Mouse (Mus musculus) CH12.LX (cell line): ENCODE data around the gene Ptp4a2. TPM values are rescaled to one million over a fixed set of nuclear protein-coding genes. Genes with fewer than 3 reads are reported as not detected.
"Not testable (repeated sequence)": the region's sequence is repeated elsewhere in the genome, so short reads cannot be mapped to it uniquely, and the experiment has no call there.

ENCODE experiments used
- DNase-seq: peaks from one replicate; pipeline ENCODE4 v3.0.0-alpha.2; 2013; ENCODE audit errors: extremely low read depth
- H3K27ac ChIP-seq: 2 replicates; pipeline ENCODE4 v1.5.1; 2012; ENCODE audit warnings: low read depth, mild to moderate bottlenecking, control low read depth, moderate library complexity; ENCODE audit not compliant: insufficient read depth
- H3K27me3 ChIP-seq: replicated peaks from 2 replicates; pipeline ENCODE3; 2012; ENCODE audit warnings: inconsistent platforms
- H3K36me3 ChIP-seq, 2 experiments: replicated peaks in 1 of 2; 2 replicates each; pipeline versions ENCODE3 to v1.6.1; 2012; ENCODE audit warnings: inconsistent platforms in 1 of 2, low read length in 1 of 2, mild to moderate bottlenecking in 1 of 2, mixed read lengths in 1 of 2, moderate library complexity in 1 of 2; ENCODE audit not compliant: control insufficient read depth in 1 of 2, insufficient read depth in 1 of 2
- H3K4me1 ChIP-seq, 2 experiments: 2 replicates each; pipeline ENCODE4 v1.6.1; 2012; ENCODE audit warnings: inconsistent platforms in 1 of 2, moderate library complexity in 1 of 2; ENCODE audit not compliant: insufficient read depth in 2 of 2, control insufficient read depth in 1 of 2
- H3K4me2 ChIP-seq: 2 replicates; pipeline ENCODE4 v1.6.1; 2012; ENCODE audit warnings: low read depth, mild to moderate bottlenecking, control low read depth; ENCODE audit not compliant: poor library complexity, insufficient read depth, severe bottlenecking
- H3K4me3 ChIP-seq, 3 experiments: fragments of 150-350 bp in 1 of 3; sonication (generic) in 1 of 3; replicated peaks in 1 of 3; 2 replicates each; pipeline versions ENCODE3 to v1.5.1; 2011 to 2012; ENCODE audit warnings: low read depth in 2 of 3, low read length in 2 of 3, mild to moderate bottlenecking in 2 of 3, moderate library complexity in 2 of 3, control low read depth in 1 of 3, improper control_type of control experiment in 1 of 3, inconsistent platforms in 1 of 3, mixed read lengths in 1 of 3; ENCODE audit not compliant: poor library complexity in 1 of 3
- H3K79me2 ChIP-seq: replicated peaks from 2 replicates; pipeline ENCODE4 v1.6.1; 2012; ENCODE audit warnings: mild to moderate bottlenecking, moderate library complexity; ENCODE audit not compliant: control insufficient read depth, poor library complexity, insufficient read depth, severe bottlenecking; ENCODE audit errors: extremely low read depth
- H3K9ac ChIP-seq: 2 replicates; pipeline ENCODE4 v1.6.1; 2012; ENCODE audit warnings: low read depth, mild to moderate bottlenecking, control low read depth, moderate library complexity; ENCODE audit not compliant: insufficient read depth
- H3K9me3 ChIP-seq: replicated peaks from 2 replicates; pipeline ENCODE3; 2012; ENCODE audit warnings: low read length, inconsistent platforms, mixed read lengths
- CHD1 ChIP-seq: IDR thresholded peaks from 2 replicates; pipeline ENCODE4 v1.6.1; 2012; ENCODE audit warnings: low read depth, low read length, improper control_type of control experiment, inconsistent platforms
- CTCF ChIP-seq, 2 experiments: IDR thresholded peaks in 1 of 2; conservative IDR thresholded peaks in 1 of 2; 2 replicates each; pipeline ENCODE4 v1.5.1; 2011 to 2012; ENCODE audit warnings: low read depth in 2 of 2, low read length in 2 of 2, improper control_type of control experiment in 1 of 2, inconsistent platforms in 1 of 2, mild to moderate bottlenecking in 1 of 2, moderate library complexity in 1 of 2
- ELF1 ChIP-seq: IDR thresholded peaks from 2 replicates; pipeline ENCODE4 v1.6.1; 2014; ENCODE audit warnings: low read depth, mild to moderate bottlenecking, inconsistent platforms, low read length, improper control_type of control experiment
- GABPA ChIP-seq: IDR thresholded peaks from 2 replicates; pipeline ENCODE4 v1.6.1; 2012; ENCODE audit warnings: low read depth, low read length, improper control_type of control experiment, inconsistent platforms; ENCODE audit not compliant: insufficient replicate concordance
- IRF4 ChIP-seq: IDR thresholded peaks from 2 replicates; pipeline ENCODE4 v1.6.1; 2014; ENCODE audit warnings: low read depth, mild to moderate bottlenecking, inconsistent platforms, low read length, improper control_type of control experiment
- MAFK ChIP-seq: IDR thresholded peaks from 2 replicates; pipeline ENCODE4 v1.6.1; 2011; ENCODE audit warnings: low read length, improper control_type of control experiment; ENCODE audit not compliant: insufficient replicate concordance
- MAZ ChIP-seq: IDR thresholded peaks from 2 replicates; pipeline ENCODE4 v1.6.1; 2012; ENCODE audit warnings: low read depth, mild to moderate bottlenecking, inconsistent platforms, low read length, improper control_type of control experiment, moderate library complexity
- NRF1 ChIP-seq: IDR thresholded peaks from 2 replicates; pipeline ENCODE4 v1.6.1; 2014; ENCODE audit warnings: low read depth, mild to moderate bottlenecking, inconsistent platforms, low read length, improper control_type of control experiment, moderate library complexity
- POLR2A ChIP-seq: IDR thresholded peaks from 2 replicates; pipeline ENCODE4 v1.6.1; 2011; ENCODE audit warnings: low read depth, mild to moderate bottlenecking, improper control_type of control experiment, low read length
- RAD21 ChIP-seq: IDR thresholded peaks from 2 replicates; pipeline ENCODE4 v1.6.1; 2011; ENCODE audit warnings: low read depth, mild to moderate bottlenecking, low read length, improper control_type of control experiment, moderate library complexity
- SMC3 ChIP-seq: IDR thresholded peaks from 2 replicates; pipeline ENCODE4 v1.6.1; 2011; ENCODE audit warnings: low read depth, low read length, improper control_type of control experiment
- TCF12 ChIP-seq: IDR thresholded peaks from 2 replicates; pipeline ENCODE4 v1.6.1; 2014; ENCODE audit warnings: low read depth, mild to moderate bottlenecking, inconsistent platforms, low read length, improper control_type of control experiment
- UBTF ChIP-seq: IDR thresholded peaks from 2 replicates; pipeline ENCODE4 v1.6.1; 2012; ENCODE audit warnings: low read depth, mild to moderate bottlenecking, inconsistent platforms, low read length, improper control_type of control experiment, moderate library complexity
- USF2 ChIP-seq: conservative IDR thresholded peaks from 2 replicates; pipeline ENCODE4 v1.6.1; 2011; ENCODE audit warnings: low read depth, low read length, improper control_type of control experiment
- ZNF384 ChIP-seq: IDR thresholded peaks from 2 replicates; pipeline ENCODE4 v1.6.1; 2012; ENCODE audit warnings: low read depth, low read length, improper control_type of control experiment, inconsistent platforms
- dilution Hi-C: fragments of 300-500 bp; cut with MboI; formaldehyde crosslinking; loops from 2 replicates; pipeline ENCODE4 v1.14.3; 2020; ENCODE audit warnings: low sequenced_read_pairs; ENCODE audit not compliant: extremely low pct_unique_long_range_greater_than_20kb, extremely low pct_ligation_motif_present
- in situ Hi-C: fragments of 300-500 bp; cut with MboI; formaldehyde crosslinking; loops from 3 replicates; pipeline ENCODE4 v1.14.3; 2019; ENCODE audit warnings: low sequenced_read_pairs, low pct_ligation_motif_present, low pct_unique_long_range_greater_than_20kb, mixed read lengths
- polyA plus RNA-seq: library from polyadenylated mRNA; unstranded; fragments of >175 nt; gene quantifications from 2 replicates; pipeline ENCODE4 v1.2.1, GENCODE M21; 2012; ENCODE audit warnings: low read depth; ENCODE audit not compliant: insufficient read length
- total RNA-seq, 2 experiments: library from RNA; depleted of rRNA; stranded (reverse); fragments of 300-350 nt in 1 of 2; fragments of >200 nt in 1 of 2; gene quantifications; 2 replicates each; pipeline ENCODE4 v1.2.3; 2012 to 2014

The Ptp4a2 gene
- total and polyA plus RNA-seq, 3 experiments, result 113 to 415 (median 327) TPM

- no peak overlapping the region for H3K4me2 ChIP-seq
- no peaks in the 10 kb centered on the region for H3K79me2 ChIP-seq
- in situ Hi-C loops (no loop called here), dilution Hi-C loops (no loop called here)
- no peaks in the 10 kb centered on the region for H3K27me3 ChIP-seq
- peaks cover 0 to 14% of the 10 kb centered on the region in 2 experiments; a peak in 2 of 4 replicates for H3K4me1 ChIP-seq
- H3K36me3 ChIP-seq, result no peaks in the 10 kb centered on the region
- DNase-seq, result no peak
- no peak overlapping the region for H3K9ac ChIP-seq
- no peak overlapping the region for H3K27ac ChIP-seq
- H3K9me3 ChIP-seq, result no peaks in the 10 kb centered on the region
- no peak overlapping the region for H3K4me3 ChIP-seq
- TF ChIP-seq GABPA (no peak), CHD1 (no peak), MAZ (no peak), CTCF (conservative IDR thresholded peaks at IDR 0.05 in 1 of 2, IDR thresholded peaks at IDR 0.05 in 1 of 2; ENCODE audit: low read depth in 2 of 2, low read length in 2 of 2) (no peak), USF2 (no peak)
These were observed 49.4 kb upstream of the Ptp4a2 start for GRCm38 (mm10) chr4:129761606-129762005.

DNA sequence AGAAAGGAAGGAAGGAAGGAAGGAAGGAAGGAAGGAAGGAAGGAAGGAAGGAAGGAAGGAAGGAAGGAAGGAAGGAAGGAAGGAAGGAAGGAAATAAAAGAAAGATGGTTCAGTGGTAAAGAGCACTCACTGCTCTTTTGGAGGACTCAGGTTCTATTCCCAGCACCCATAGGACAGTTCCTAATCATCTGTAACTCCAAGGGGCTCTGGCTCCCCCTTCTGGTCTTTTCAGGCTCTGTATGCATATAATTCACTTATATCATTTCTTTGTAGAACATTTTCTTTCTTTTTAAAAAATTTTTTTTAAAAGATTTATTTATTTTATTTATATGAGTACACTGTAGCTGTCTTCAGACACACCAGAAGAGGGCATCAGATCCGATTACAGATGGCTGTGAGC lies 48.5 kb upstream of the Ptp4a2 start:
- H3K36me3 ChIP-seq, result not testable (repeated sequence)
- TF ChIP-seq SMC3 (peak; percentile 9; the same call in 1 of the 2 replicates), CTCF (conservative IDR thresholded peaks at IDR 0.05 in 1 of 2, IDR thresholded peaks at IDR 0.05 in 1 of 2; ENCODE audit: low read depth in 2 of 2, low read length in 2 of 2) (peak in 1 of 2 experiments; percentile 40; a peak in 2 of 4 replicates), RAD21 (peak; percentile 26)
- TF ChIP-seq, all 38 proteins: peak for 3; not testable (repeated sequence) for 35
- DNase-seq, H3K27me3 ChIP-seq, H3K4me3 ChIP-seq, H3K27ac ChIP-seq, H3K9ac ChIP-seq, H3K9me3 ChIP-seq, H3K79me2 ChIP-seq, in situ Hi-C loops, dilution Hi-C loops, H3K4me2 ChIP-seq: not testable (repeated sequence)
- peaks cover under 1 to 16% of the 10 kb centered on the region in 2 experiments; a peak in 3 of 4 replicates for H3K4me1 ChIP-seq

GRCm38 (mm10) chr4:129765351-129765750 lies 45.7 kb upstream of the Ptp4a2 start:
- Histone ChIP-seq H3K27me3 (no peaks in the 10 kb centered on the region), H3K27ac (no peak overlapping the region), H3K4me3 (no peak overlapping the region), H3K36me3 (no peaks in the 10 kb centered on the region), H3K9me3 (no peaks in the 10 kb centered on the region), H3K4me1 (peaks cover 4 to 23% of the 10 kb centered on the region in 2 experiments; a peak in 3 of 4 replicates), H3K4me2 (no peak overlapping the region), H3K79me2 (no peaks in the 10 kb centered on the region; the same call in 1 of the 2 replicates), H3K9ac (no peak overlapping the region)
- no peak for DNase-seq
- in situ Hi-C loops, result no loop called here
- dilution Hi-C loops, result no loop called here
- TF ChIP-seq CHD1 (no peak), ZNF384 (no peak), IRF4 (no peak), GABPA (no peak), MAFK (no peak), UBTF (no peak), CTCF (conservative IDR thresholded peaks at IDR 0.05 in 1 of 2, IDR thresholded peaks at IDR 0.05 in 1 of 2; ENCODE audit: low read depth in 2 of 2, low read length in 2 of 2) (no peak), NRF1 (no peak), ELF1 (no peak), POLR2A (no peak), TCF12 (no peak)
